Mouse (Mus musculus): Measurements from ENCODE around the gene Prpf19. TPM values are rescaled to one million over a fixed set of nuclear protein-coding genes. Genes with fewer than 3 reads are reported as not detected.
A peak's percentile ranks its signal among the peaks of the same experiment; 100 is the strongest.

Prpf19 gene
- polyA plus RNA-seq, 1 experiment from 2014 or later = 61.0 TPM

DNA sequence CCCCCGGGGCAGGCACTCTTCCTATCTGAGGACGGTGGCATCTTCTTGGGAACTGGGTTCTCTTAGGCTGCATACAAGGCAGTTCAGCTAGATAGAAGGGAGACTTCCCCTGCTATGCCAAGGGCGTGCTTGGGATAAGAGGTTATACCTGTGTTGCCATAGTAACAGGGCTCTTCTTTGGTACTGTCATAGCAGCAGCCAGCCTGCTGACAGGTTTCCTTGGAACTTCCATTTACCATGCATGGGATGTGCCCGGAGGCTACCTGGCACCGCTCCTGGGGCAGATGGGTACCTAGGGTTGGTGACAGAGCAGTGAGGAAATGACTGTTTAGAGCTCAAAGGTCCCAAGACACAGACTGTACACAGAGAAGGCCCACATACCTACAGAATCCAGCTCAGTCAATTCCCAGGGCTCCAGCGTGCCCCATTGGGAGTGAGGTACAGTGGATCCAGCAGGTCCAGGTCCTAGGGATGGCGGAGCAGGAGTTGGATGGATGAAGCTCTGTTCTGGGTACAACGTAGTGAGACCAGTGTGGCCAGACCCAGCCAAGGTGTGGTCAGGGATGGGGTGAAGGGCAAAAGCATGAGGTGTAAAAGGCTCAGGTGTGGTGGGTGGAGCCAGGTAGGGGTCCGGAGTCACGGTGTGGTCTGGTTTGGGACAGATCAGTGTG lies 23.4 kb downstream of the Prpf19 start:
- H3K36me3 ChIP-seq (ENCODE audit: control insufficient read depth, insufficient read depth, low read length) = no peaks in the 10 kb centered on the region
- no peaks in the 10 kb centered on the region for H3K9me3 ChIP-seq (ENCODE audit: control insufficient read depth, low read length)
- no peak for ATAC-seq (ENCODE audit: low FRiP score, low TSS enrichment)
- no peak overlapping the region for H3K4me2 ChIP-seq (replicated peaks; ENCODE audit: low read depth, low read length)
- H3K4me3 ChIP-seq (ENCODE audit: low read length) = no peak overlapping the region
- H3K27me3 ChIP-seq (ENCODE audit: control insufficient read depth, insufficient read depth, low read length) = no peaks in the 10 kb centered on the region
- 0 out of 2 replicates have a peak, but pooled peaks cover 3% of the 10 kb centered on the region for H3K4me1 ChIP-seq (ENCODE audit: control insufficient read depth, insufficient read depth, low read length)
- 91% methylated on average over 10 of the region's 10 CpGs for WGBS
- no peak overlapping the region for H3K27ac ChIP-seq (ENCODE audit: low read depth, low read length)
- H3K9ac ChIP-seq (ENCODE audit: low read depth, low read length) = no peak overlapping the region

GRCm38 (mm10) chr19:10920532-10920931 lies 25.5 kb downstream of the Prpf19 start, which contains the start of gene Zp1:
Gene Zp1 (minus strand): TSS chr19:10920632.
- H3K9ac ChIP-seq (ENCODE audit: low read depth, low read length) = no peak within 1 kb of the TSS
- WGBS = 71% methylated on average over 2 of the region's 2 CpGs
- ATAC-seq (ENCODE audit: low FRiP score, low TSS enrichment) = no peak

GRCm38 (mm10) chr19:10921058-10921457 lies 26.0 kb downstream of the Prpf19 start:
- Histone ChIP-seq H3K4me2 (replicated peaks; ENCODE audit: low read depth, low read length) (no peak overlapping the region), H3K9ac (ENCODE audit: low read depth, low read length) (no peak overlapping the region), H3K27me3 (ENCODE audit: control insufficient read depth, insufficient read depth, low read length) (no peaks in the 10 kb centered on the region), H3K4me3 (ENCODE audit: low read length) (no peak overlapping the region), H3K36me3 (ENCODE audit: control insufficient read depth, insufficient read depth, low read length) (no peaks in the 10 kb centered on the region), H3K4me1 (ENCODE audit: control insufficient read depth, insufficient read depth, low read length) (peaks cover 10% of the 10 kb centered on the region), H3K9me3 (ENCODE audit: control insufficient read depth, low read length) (no peaks in the 10 kb centered on the region), H3K27ac (ENCODE audit: low read depth, low read length) (no peak overlapping the region)
- WGBS = 78% methylated on average over 3 of the region's 3 CpGs
- ATAC-seq (ENCODE audit: low FRiP score, low TSS enrichment) = no peak

More at GRCm38 (mm10) chr19:10920532-10920931, 25.5 kb downstream of the Prpf19 start, which contains the start of gene Zp1:
- H3K36me3 ChIP-seq (ENCODE audit: control insufficient read depth, insufficient read depth, low read length) = no peaks in the 10 kb centered on the region
- peaks cover 7% of the 10 kb centered on the region for H3K4me1 ChIP-seq (ENCODE audit: control insufficient read depth, insufficient read depth, low read length)
- H3K27me3 ChIP-seq (ENCODE audit: control insufficient read depth, insufficient read depth, low read length) = no peaks in the 10 kb centered on the region
- H3K4me3 ChIP-seq (ENCODE audit: low read length) = no peak within 1 kb of the TSS
- H3K9me3 ChIP-seq (ENCODE audit: control insufficient read depth, low read length) = no peaks in the 10 kb centered on the region
- H3K4me2 ChIP-seq (replicated peaks; ENCODE audit: low read depth, low read length) = no peak within 1 kb of the TSS
- no peak within 1 kb of the TSS for H3K27ac ChIP-seq (ENCODE audit: low read depth, low read length)

GRCm38 (mm10) chr19:10924220-10924619 lies 29.2 kb downstream of the Prpf19 start:
- 0 out of 2 replicates have a peak overlapping the region, but pooled peaks have one; percentile 2 for H3K27ac ChIP-seq (ENCODE audit: low read depth, low read length)
- ATAC-seq (ENCODE audit: low FRiP score, low TSS enrichment) = no peak
- 26% methylated on average over 4 of the region's 4 CpGs for WGBS

DNA sequence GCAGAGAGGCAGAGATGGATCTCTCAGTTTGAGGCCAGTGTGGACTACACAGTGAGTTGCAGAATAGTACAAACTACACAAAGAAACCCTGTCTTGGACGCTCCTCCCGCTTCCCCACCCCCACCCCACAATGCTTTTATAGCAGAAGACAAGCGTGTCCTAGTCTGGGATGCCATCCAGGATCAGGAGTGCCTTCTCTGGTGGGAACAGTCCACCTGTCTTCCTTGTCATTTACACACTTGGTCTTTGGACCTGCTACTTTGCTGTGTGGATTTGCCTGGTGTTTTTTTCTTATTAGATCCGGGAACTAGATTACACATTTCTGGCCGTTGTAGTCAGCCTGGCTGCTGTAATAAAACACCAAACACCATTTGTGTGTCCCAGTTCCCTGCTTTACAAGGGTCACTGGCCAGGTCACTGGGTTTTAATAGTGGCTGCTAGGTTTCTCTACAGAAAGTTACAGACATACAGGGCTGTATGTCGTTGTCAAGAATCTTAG lies 31.1 kb downstream of the Prpf19 start:
- Histone ChIP-seq H3K4me3 (ENCODE audit: low read length) (no peak overlapping the region), H3K36me3 (ENCODE audit: control insufficient read depth, insufficient read depth, low read length) (no peaks in the 10 kb centered on the region), H3K4me2 (replicated peaks; ENCODE audit: low read depth, low read length) (no peak overlapping the region), H3K27me3 (ENCODE audit: control insufficient read depth, insufficient read depth, low read length) (no peaks in the 10 kb centered on the region), H3K9ac (ENCODE audit: low read depth, low read length) (no peak overlapping the region), H3K4me1 (ENCODE audit: control insufficient read depth, insufficient read depth, low read length) (peaks cover 15% of the 10 kb centered on the region), H3K9me3 (ENCODE audit: control insufficient read depth, low read length) (no peaks in the 10 kb centered on the region), H3K27ac (ENCODE audit: low read depth, low read length) (peak overlapping the region; percentile 63; the same call in 1 of the 2 replicates)
- 19% methylated on average over 6 of the region's 6 CpGs for WGBS
- peak; percentile 65 for ATAC-seq (ENCODE audit: low FRiP score, low TSS enrichment)

More at GRCm38 (mm10) chr19:10924220-10924619, 29.2 kb downstream of the Prpf19 start:
- no peaks in the 10 kb centered on the region for H3K36me3 ChIP-seq (ENCODE audit: control insufficient read depth, insufficient read depth, low read length)
- H3K4me3 ChIP-seq (ENCODE audit: low read length) = no peak overlapping the region
- H3K9ac ChIP-seq (ENCODE audit: low read depth, low read length) = no peak overlapping the region
- H3K4me1 ChIP-seq (ENCODE audit: control insufficient read depth, insufficient read depth, low read length) = peaks cover 15% of the 10 kb centered on the region
- H3K27me3 ChIP-seq (ENCODE audit: control insufficient read depth, insufficient read depth, low read length) = no peaks in the 10 kb centered on the region
- H3K4me2 ChIP-seq (replicated peaks; ENCODE audit: low read depth, low read length) = no peak overlapping the region
- no peaks in the 10 kb centered on the region for H3K9me3 ChIP-seq (ENCODE audit: control insufficient read depth, low read length)

DNA sequence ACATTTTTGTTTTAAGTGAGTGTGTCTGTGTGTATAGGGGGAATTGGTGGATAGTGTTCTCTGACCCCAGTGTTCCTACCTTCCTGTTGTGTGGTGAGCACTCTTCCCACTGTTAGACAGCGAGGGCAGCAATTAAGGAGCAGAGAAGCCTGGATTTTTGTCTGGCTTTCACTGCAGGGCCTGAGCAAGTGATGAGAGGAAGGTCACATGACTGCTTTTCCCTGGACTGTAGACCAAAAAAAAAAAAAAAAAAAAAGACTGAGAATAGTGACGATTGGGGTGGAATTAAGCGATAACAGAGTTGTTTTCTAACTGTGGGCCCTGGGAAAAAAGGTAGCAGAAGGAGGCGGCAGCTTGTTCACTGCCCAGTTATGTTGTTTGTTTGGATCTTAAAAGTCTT lies 31.6 kb downstream of the Prpf19 start:
- no peak for ATAC-seq (ENCODE audit: low FRiP score, low TSS enrichment)
- no peak overlapping the region for H3K9ac ChIP-seq (ENCODE audit: low read depth, low read length)
- H3K36me3 ChIP-seq (ENCODE audit: control insufficient read depth, insufficient read depth, low read length) = no peaks in the 10 kb centered on the region
- H3K27me3 ChIP-seq (ENCODE audit: control insufficient read depth, insufficient read depth, low read length) = no peaks in the 10 kb centered on the region
- peaks cover 15% of the 10 kb centered on the region for H3K4me1 ChIP-seq (ENCODE audit: control insufficient read depth, insufficient read depth, low read length)
- H3K4me3 ChIP-seq (ENCODE audit: low read length) = no peak overlapping the region
- no peak overlapping the region for H3K4me2 ChIP-seq (replicated peaks; ENCODE audit: low read depth, low read length)
- no peaks in the 10 kb centered on the region for H3K9me3 ChIP-seq (ENCODE audit: control insufficient read depth, low read length)
- WGBS = 38% methylated on average over 4 of the region's 4 CpGs
- peak overlapping the region; percentile 63; the same call in 1 of the 2 replicates for H3K27ac ChIP-seq (ENCODE audit: low read depth, low read length)

DNA sequence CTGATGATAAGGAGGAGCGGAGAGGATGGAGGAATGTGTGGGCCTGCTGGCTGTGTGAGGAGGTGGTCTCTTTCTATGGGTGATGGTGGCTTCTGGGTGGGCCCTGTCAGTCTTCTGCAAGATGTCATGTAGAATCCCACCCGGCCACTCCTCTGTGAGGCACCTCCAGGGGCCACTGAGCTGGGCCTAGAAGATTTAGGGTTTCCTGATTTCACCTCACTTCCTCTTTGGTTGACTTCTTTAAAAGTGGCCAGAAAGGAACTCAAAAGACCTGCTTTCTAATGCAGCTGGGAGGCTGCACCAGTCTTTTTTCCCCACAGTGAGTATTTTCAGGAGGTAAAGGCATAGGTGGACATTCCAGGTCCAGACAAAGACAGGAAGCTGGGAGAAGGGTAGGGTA lies 35.6 kb downstream of the Prpf19 start:
- ATAC-seq (ENCODE audit: low FRiP score, low TSS enrichment) = no peak
- Histone ChIP-seq H3K4me2 (replicated peaks; ENCODE audit: low read depth, low read length) (no peak overlapping the region), H3K4me1 (ENCODE audit: control insufficient read depth, insufficient read depth, low read length) (peaks cover 8% of the 10 kb centered on the region; the same call in 1 of the 2 replicates), H3K36me3 (ENCODE audit: control insufficient read depth, insufficient read depth, low read length) (no peaks in the 10 kb centered on the region), H3K4me3 (ENCODE audit: low read length) (no peak overlapping the region), H3K9ac (ENCODE audit: low read depth, low read length) (no peak overlapping the region), H3K9me3 (ENCODE audit: control insufficient read depth, low read length) (no peaks in the 10 kb centered on the region), H3K27me3 (ENCODE audit: control insufficient read depth, insufficient read depth, low read length) (no peaks in the 10 kb centered on the region), H3K27ac (ENCODE audit: low read depth, low read length) (no peak overlapping the region)
- WGBS = 66% methylated on average over 2 of the region's 2 CpGs

DNA sequence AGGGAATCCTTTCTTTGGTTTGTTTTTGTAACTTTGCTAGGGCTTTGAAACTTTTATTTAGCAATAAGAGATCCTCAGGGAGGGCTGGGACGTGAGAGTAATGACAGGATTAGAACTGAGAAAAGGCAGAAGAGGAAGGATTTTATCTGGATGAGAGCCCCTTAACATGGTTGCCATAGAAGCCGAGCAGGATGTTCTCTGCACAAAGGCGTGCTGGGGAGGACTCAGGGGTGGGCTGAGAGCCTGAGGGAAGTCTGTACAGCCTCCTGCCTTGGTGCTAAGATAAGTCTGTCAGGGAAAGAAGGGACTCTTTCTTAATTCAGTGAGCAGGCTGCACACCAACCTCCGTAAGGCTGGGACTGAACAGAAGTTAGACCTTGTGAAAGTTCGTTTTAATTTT lies 40.0 kb downstream of the Prpf19 start:
- Histone ChIP-seq H3K27me3 (ENCODE audit: control insufficient read depth, insufficient read depth, low read length) (no peaks in the 10 kb centered on the region), H3K4me1 (ENCODE audit: control insufficient read depth, insufficient read depth, low read length) (no peaks in the 10 kb centered on the region), H3K4me2 (replicated peaks; ENCODE audit: low read depth, low read length) (no peak overlapping the region), H3K9me3 (ENCODE audit: control insufficient read depth, low read length) (no peaks in the 10 kb centered on the region), H3K27ac (ENCODE audit: low read depth, low read length) (no peak overlapping the region), H3K4me3 (ENCODE audit: low read length) (no peak overlapping the region), H3K9ac (ENCODE audit: low read depth, low read length) (no peak overlapping the region), H3K36me3 (ENCODE audit: control insufficient read depth, insufficient read depth, low read length) (no peaks in the 10 kb centered on the region)
- 61% methylated on average over 5 of the region's 5 CpGs for WGBS
- no peak for ATAC-seq (ENCODE audit: low FRiP score, low TSS enrichment)

GRCm38 (mm10) chr19:10936077-10936476 lies 41.0 kb downstream of the Prpf19 start:
- 86% methylated on average over 5 of the region's 5 CpGs for WGBS

More at GRCm38 (mm10) chr19:10936077-10936476, 41.0 kb downstream of the Prpf19 start:
- H3K9ac ChIP-seq (ENCODE audit: low read depth, low read length) = no peak overlapping the region
- 0 out of 2 replicates have a peak, but pooled peaks cover 3% of the 10 kb centered on the region for H3K4me1 ChIP-seq (ENCODE audit: control insufficient read depth, insufficient read depth, low read length)
- H3K4me2 ChIP-seq (replicated peaks; ENCODE audit: low read depth, low read length) = no peak overlapping the region
- no peak overlapping the region for H3K4me3 ChIP-seq (ENCODE audit: low read length)
- ATAC-seq (ENCODE audit: low FRiP score, low TSS enrichment) = no peak
- H3K27me3 ChIP-seq (ENCODE audit: control insufficient read depth, insufficient read depth, low read length) = no peaks in the 10 kb centered on the region
- no peaks in the 10 kb centered on the region for H3K9me3 ChIP-seq (ENCODE audit: control insufficient read depth, low read length)
- no peaks in the 10 kb centered on the region for H3K36me3 ChIP-seq (ENCODE audit: control insufficient read depth, insufficient read depth, low read length)
- H3K27ac ChIP-seq (ENCODE audit: low read depth, low read length) = no peak overlapping the region
